Mouse (Mus musculus) neural tube, embryonic 11.5 days (tissue): ENCODE measurements around the gene Sorcs2. TPM values are rescaled to one million over a fixed set of nuclear protein-coding genes. Genes with fewer than 3 reads are reported as not detected.
A peak's percentile ranks its signal among the peaks of the same experiment; 100 is the strongest.

Experiments used
- ATAC-seq: fragments of 200-750 bp; cut with Nextera tagmentation; 2 replicates; pipeline ENCODE4 v1.8.0; 2017; ENCODE audit warnings: moderate number of reproducible peaks, mild to moderate bottlenecking, moderate TSS enrichment, moderate library complexity; ENCODE audit not compliant: insufficient read depth, low FRiP score, low TSS enrichment
- DNase-seq: peaks from one replicate; pipeline ENCODE4 v3.0.0-alpha.2; 2015; ENCODE audit warnings: low spot score
- H3K27ac ChIP-seq: fragments of 300-500 bp; sonication (generic); 2 replicates; pipeline ENCODE4 v1.5.1; 2014; ENCODE audit warnings: low read depth, mild to moderate bottlenecking, low read length
- H3K27me3 ChIP-seq: fragments of 300-500 bp; sonication (generic); 2 replicates; pipeline ENCODE4 v1.6.1; 2014; ENCODE audit warnings: mild to moderate bottlenecking, low read length, mixed read lengths; ENCODE audit not compliant: control insufficient read depth, insufficient read depth
- H3K36me3 ChIP-seq: fragments of 300-500 bp; sonication (generic); 2 replicates; pipeline ENCODE4 v1.6.1; 2014; ENCODE audit warnings: mild to moderate bottlenecking, low read length, moderate library complexity, mixed read lengths; ENCODE audit not compliant: control insufficient read depth, insufficient read depth
- H3K4me1 ChIP-seq: fragments of 300-500 bp; sonication (generic); 2 replicates; pipeline ENCODE4 v1.6.1; 2014; ENCODE audit warnings: low read length, mixed read lengths; ENCODE audit not compliant: control insufficient read depth, insufficient read depth
- H3K4me2 ChIP-seq: fragments of 300-500 bp; sonication (generic); 2 replicates; pipeline ENCODE4 v1.6.1; 2014; ENCODE audit warnings: low read depth, mild to moderate bottlenecking, moderate library complexity
- H3K4me3 ChIP-seq: fragments of 300-500 bp; sonication (generic); 2 replicates; pipeline ENCODE4 v1.5.1; 2014; ENCODE audit warnings: low read depth, low read length
- H3K9ac ChIP-seq: fragments of 300-500 bp; sonication (generic); 2 replicates; pipeline ENCODE4 v1.6.1; 2014; ENCODE audit warnings: mild to moderate bottlenecking, low read length
- H3K9me3 ChIP-seq: fragments of 300-500 bp; sonication (generic); 2 replicates; pipeline ENCODE4 v1.6.1; 2016; ENCODE audit warnings: low read length; ENCODE audit not compliant: control insufficient read depth
- WGBS: fragments of 180-500 bp; shearing (Covaris S2); extraction: QIAGEN DNeasy Blood & Tissue Kit; methylation state at CpG from one replicate; pipeline ENCODE4 v1.1.7; 2014; 5-methylcytosine and 5-hydroxymethylcytosine counted together
- microRNA-seq: library from miRNA; unstranded; fragments of <30 nt; microRNA quantifications from one replicate; pipeline ENCODE4, GENCODE M21; 2016
- polyA plus RNA-seq: library from polyadenylated mRNA; unstranded; fragments of >200 nt; fragmentation: Nextera tagmentation; extraction: Ambion mirVana; gene quantifications from 2 replicates; pipeline ENCODE4 v1.2.1, GENCODE M21; 2014

Gene Sorcs2
- polyA plus RNA-seq, 1 experiment from 2014 or later, result 9.1 TPM

- Histone ChIP-seq H3K4me1 (peaks cover 4% of the 10 kb centered on the region; the same call in 1 of the 2 replicates), H3K36me3 (peaks cover 11% of the 10 kb centered on the region), H3K4me3 (no peak overlapping the region), H3K9me3 (no peaks in the 10 kb centered on the region), H3K4me2 (no peak overlapping the region), H3K27ac (no peak overlapping the region), H3K27me3 (no peaks in the 10 kb centered on the region), H3K9ac (no peak overlapping the region)
- ATAC-seq (no peak), DNase-seq (no peak)
- 86% methylated on average over 12 of the region's 12 CpGs for WGBS
Measured at GRCm38 (mm10) chr5:35973800-35974199, 424.1 kb downstream of the Sorcs2 start.

GRCm38 (mm10) chr5:35972739-35973138, 425.2 kb downstream of the Sorcs2 start:
- DNase-seq (no peak), ATAC-seq (no peak)
- WGBS, result 57% methylated on average over 7 of the region's 7 CpGs
- Histone ChIP-seq H3K4me3 (no peak overlapping the region), H3K27me3 (no peaks in the 10 kb centered on the region), H3K36me3 (peaks cover 11% of the 10 kb centered on the region), H3K9me3 (no peaks in the 10 kb centered on the region), H3K4me2 (no peak overlapping the region), H3K4me1 (peaks cover 4% of the 10 kb centered on the region; the same call in 1 of the 2 replicates), H3K9ac (no peak overlapping the region), H3K27ac (no peak overlapping the region)

- H3K27ac ChIP-seq, result no peak overlapping the region
- H3K27me3 ChIP-seq, result no peaks in the 10 kb centered on the region
- no peak overlapping the region for H3K4me3 ChIP-seq
- no peak overlapping the region for H3K4me2 ChIP-seq
- H3K36me3 ChIP-seq, result peaks cover 7% of the 10 kb centered on the region
- peaks cover 4% of the 10 kb centered on the region; the same call in 1 of the 2 replicates for H3K4me1 ChIP-seq
- no peak overlapping the region for H3K9ac ChIP-seq
- no peaks in the 10 kb centered on the region for H3K9me3 ChIP-seq
- ATAC-seq (no peak), DNase-seq (peak; percentile 78)
- WGBS, result 62% methylated on average over 10 of the region's 10 CpGs
Measured at GRCm38 (mm10) chr5:35971841-35972578, 425.9 kb downstream of the Sorcs2 start.

GRCm38 (mm10) chr5:35970380-35971105, 427.4 kb downstream of the Sorcs2 start:
- H3K27me3 ChIP-seq, result no peaks in the 10 kb centered on the region
- 59% methylated on average over 12 of the region's 12 CpGs for WGBS
- H3K36me3 ChIP-seq, result peaks cover 4% of the 10 kb centered on the region; the same call in 1 of the 2 replicates

GRCm38 (mm10) chr5:35969857-35970256, 428.1 kb downstream of the Sorcs2 start:
- 80% methylated on average over 3 of the region's 3 CpGs for WGBS
- Histone ChIP-seq H3K27me3 (no peaks in the 10 kb centered on the region), H3K36me3 (peaks cover 4% of the 10 kb centered on the region; the same call in 1 of the 2 replicates), H3K9ac (no peak overlapping the region), H3K9me3 (no peaks in the 10 kb centered on the region), H3K4me1 (peaks cover 4% of the 10 kb centered on the region), H3K27ac (no peak overlapping the region), H3K4me2 (no peak overlapping the region), H3K4me3 (no peak overlapping the region)
- DNase-seq (no peak), ATAC-seq (no peak)

More at GRCm38 (mm10) chr5:35970380-35971105, 427.4 kb downstream of the Sorcs2 start:
- no peak overlapping the region for H3K9ac ChIP-seq
- no peak overlapping the region for H3K4me3 ChIP-seq
- no peak for ATAC-seq
- H3K4me1 ChIP-seq, result peaks cover 4% of the 10 kb centered on the region; the same call in 1 of the 2 replicates
- DNase-seq, result peak; percentile 42
- H3K4me2 ChIP-seq, result no peak overlapping the region
- H3K9me3 ChIP-seq, result no peaks in the 10 kb centered on the region
- H3K27ac ChIP-seq, result no peak overlapping the region; the same call in 1 of the 2 replicates

Small RNA genes within 50 kb of the gene (microRNA-seq; reads per million reads assigned to microRNA genes)
- 34.4 reads per million, percentile 34 among the genes with 10 or more reads in this experiment for gene Mir7689

Other genes starting within 250 kb of the Sorcs2 start
- 0.12 and 0.22 TPM in 2 replicates for gene Psapl1, start 194.1 kb downstream of the Sorcs2 start, polyA plus RNA-seq
- gene Grpel1, start 66.9 kb upstream of the Sorcs2 start, polyA plus RNA-seq, result 56.2 and 58.6 TPM in 2 replicates
- 4.0 and 4.2 TPM in 2 replicates for gene Tada2b, start 86.1 kb upstream of the Sorcs2 start, polyA plus RNA-seq
- gene Ccdc96, start 86.4 kb upstream of the Sorcs2 start, polyA plus RNA-seq, result 3.4 and 3.8 TPM in 2 replicates
- gene Tbc1d14, start 195.1 kb upstream of the Sorcs2 start, polyA plus RNA-seq, result 46.2 and 47.8 TPM in 2 replicates